Comparison of ENCODE assay signal across 12 mouse cellular contexts in the genomic region with DNA sequence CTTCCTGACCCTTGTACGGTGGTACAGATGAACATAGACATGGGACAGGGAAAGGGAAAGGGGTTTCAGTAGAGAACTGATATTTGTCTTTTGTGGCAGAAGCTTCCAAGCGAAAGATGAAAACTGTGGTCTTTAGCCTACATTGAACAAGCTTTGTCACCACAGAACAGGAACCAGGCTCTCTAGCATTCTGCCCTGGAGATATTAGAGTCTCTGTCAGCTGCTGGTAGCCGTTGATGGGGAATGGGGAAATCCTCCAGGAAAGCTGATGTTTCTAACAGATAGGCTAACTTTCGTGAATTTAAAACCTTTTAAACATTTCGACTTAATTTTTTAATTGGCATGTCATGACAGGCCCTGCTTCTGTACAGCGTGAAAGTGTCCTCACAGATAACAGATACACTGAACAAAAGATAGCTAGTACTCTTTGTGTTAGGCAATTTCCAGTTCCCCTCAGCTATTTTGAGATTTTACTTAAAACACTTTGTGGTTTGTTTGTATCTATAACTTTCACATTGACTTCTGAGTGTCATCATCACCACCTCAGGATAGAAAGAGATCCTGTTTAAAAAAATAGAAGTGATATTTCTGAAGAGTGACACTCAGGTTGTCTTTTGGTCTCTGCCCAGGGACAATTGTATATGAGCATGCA. TPM values are rescaled to one million over a fixed set of nuclear protein-coding genes. Genes with fewer than 3 reads are reported as not detected.
A peak's percentile ranks its signal among the peaks of the same experiment; 100 is the strongest.
DNase-seq lines count a peak whose midpoint lies in the region; ATAC-seq and TF ChIP-seq lines count a peak whose summit lies in the region.
"Had no signal": no experiment of that assay in that cellular context is flagged by ENCODE, and none has a peak within 500 bp of the region (broad histone marks: within the 10 kb centered on the region; RNA-seq: fewer than 3 reads in every experiment).

No protein-coding gene starts in this region.

- H3K27me3 ChIP-seq in liver, adult 2 months (ENCODE audit: control insufficient read depth, insufficient read depth, low read length): no peaks in the 10 kb centered on the region
- peaks cover 84% of the 10 kb centered on the region for H3K27me3 ChIP-seq in liver, embryonic 12.5 days (replicated peaks)
- no peaks in the 10 kb centered on the region for H3K27me3 ChIP-seq in splenic B cell, adult 2 months (ENCODE audit: control insufficient read depth, insufficient read depth, low read length, poor library complexity, severe bottlenecking)
- peaks cover 18% of the 10 kb centered on the region for H3K27me3 ChIP-seq in midbrain, embryonic 15.5 days (replicated peaks)

- no peak for DNase-seq in liver, adult 2 months (ENCODE audit: extremely low read depth, low read depth, low spot score)
- DNase-seq in liver: no peak
- DNase-seq in splenic B cell, adult 2 months (ENCODE audit: low read depth, low spot score): peak; percentile 41
- no peak for DNase-seq in kidney, postnatal 25 days
- DNase-seq in right cerebral cortex, adult 2 months (ENCODE audit: low spot score in 2 of 2): no peak
- DNase-seq: cerebellum, postnatal 14 days; gastrocnemius, postnatal 36 days; thymus, postnatal 4 days had no signal

- no peaks in the 10 kb centered on the region; the same call in 1 of the 2 replicates for H3K4me1 ChIP-seq in liver, adult 2 months (ENCODE audit: control insufficient read depth, insufficient read depth, low read length)
- peaks cover 38% of the 10 kb centered on the region for H3K4me1 ChIP-seq in liver, embryonic 12.5 days
- H3K4me1 ChIP-seq in midbrain, embryonic 15.5 days: peaks cover 7% of the 10 kb centered on the region; the same call in 1 of the 2 replicates

- no peaks in the 10 kb centered on the region for H3K9me3 ChIP-seq in liver, embryonic 12.5 days (replicated peaks)
- no peaks in the 10 kb centered on the region for H3K9me3 ChIP-seq in midbrain, embryonic 15.5 days

- no peak for TF ChIP-seq POLR2A in liver, adult 2 months (IDR thresholded peaks at IDR 0.05; ENCODE audit: extremely low read depth, insufficient read depth, low read length)

- H3K9ac ChIP-seq in liver, adult 2 months (ENCODE audit: low read depth, low read length): no peak overlapping the region
- no peak overlapping the region for H3K9ac ChIP-seq in liver, embryonic 12.5 days
- no peak overlapping the region for H3K9ac ChIP-seq in midbrain, embryonic 15.5 days
- H3K9ac ChIP-seq: liver, embryonic 14.5 days had no signal

- no peaks in the 10 kb centered on the region for H3K79me2 ChIP-seq in liver, adult 2 months (ENCODE audit: control insufficient read depth, insufficient read depth, low read length)

- TF ChIP-seq CTCF in liver, adult 2 months (IDR thresholded peaks at IDR 0.05; ENCODE audit: low read depth, low read length): no peak

- H3K4me2 ChIP-seq in liver, embryonic 12.5 days: no peak overlapping the region
- H3K4me2 ChIP-seq in midbrain, embryonic 15.5 days: no peak overlapping the region; the same call in 1 of the 2 replicates

- peak; percentile 33 for ATAC-seq in common myeloid progenitor, adult 5-6 weeks (replicated peaks; ENCODE audit: low read depth, poor library complexity, severe bottlenecking)
- no peak for ATAC-seq in liver, embryonic 12.5 days
- ATAC-seq in midbrain, embryonic 15.5 days (replicated peaks): no peak

- 58% methylated on average over 6 of the region's 6 CpGs for WGBS in liver, adult 2 months
- WGBS in liver, embryonic 12.5 days (ENCODE audit: insufficient replicate concordance): 14% methylated on average over 6 of the region's 6 CpGs
- WGBS in midbrain, embryonic 15.5 days: 71% methylated on average over 6 of the region's 6 CpGs

- H3K36me3 ChIP-seq in liver, adult 2 months (ENCODE audit: control insufficient read depth, insufficient read depth, low read length): no peaks in the 10 kb centered on the region
- H3K36me3 ChIP-seq in liver, embryonic 12.5 days: no peaks in the 10 kb centered on the region
- no peaks in the 10 kb centered on the region for H3K36me3 ChIP-seq in splenic B cell, adult 2 months (ENCODE audit: control insufficient read depth, insufficient read depth, low read length, poor library complexity, severe bottlenecking)
- H3K36me3 ChIP-seq in midbrain, embryonic 15.5 days (replicated peaks): no peaks in the 10 kb centered on the region

- no peak overlapping the region for H3K27ac ChIP-seq in liver, adult 2 months (replicated peaks; ENCODE audit: insufficient read depth, low read depth, low read length)
- no peak overlapping the region for H3K27ac ChIP-seq in liver, embryonic 12.5 days
- H3K27ac ChIP-seq in midbrain, embryonic 15.5 days: no peak overlapping the region
- H3K27ac ChIP-seq: liver, embryonic 14.5 days had no signal

- peak overlapping the region; percentile 10; the same call in 1 of the 2 replicates for H3K4me3 ChIP-seq in liver, adult 2 months (ENCODE audit: insufficient read depth, low read depth, low read length)
- H3K4me3 ChIP-seq in liver, embryonic 12.5 days: peak overlapping the region; percentile 56; the same call in 1 of the 2 replicates
- H3K4me3 ChIP-seq in midbrain, embryonic 15.5 days: no peak overlapping the region

RNA-seq across cellular contexts. Expression of a gene that starts 1.4 kb away (rescaled TPM):
- 2.1 and 3.7 TPM in 2 replicates for total RNA-seq in liver, adult 2 months (2014; rRNA removed)
- polyA plus RNA-seq in liver, adult 2 months (2012; rRNA removed): 1.5 TPM in 2 replicates
- total RNA-seq in common myeloid progenitor, adult 5-6 weeks (2017): 12.3 and 15.8 TPM in 2 replicates
- polyA plus RNA-seq in liver, embryonic 12.5 days (2016; fragmentation: Nextera tagmentation; extraction: Ambion mirVana): 33.1 and 36.4 TPM in 2 replicates
- polyA plus RNA-seq in midbrain, embryonic 15.5 days (2015; fragmentation: Nextera tagmentation; extraction: Ambion mirVana): 0.72 and 0.80 TPM in 2 replicates

RNA-seq across cellular contexts. Expression of a gene that starts 58.7 kb away (rescaled TPM):
- total RNA-seq in liver, adult 2 months (2014; rRNA removed): 0.65 and 0.67 TPM in 2 replicates
- 0.45 and 0.72 TPM in 2 replicates for polyA plus RNA-seq in liver, adult 2 months (2012; rRNA removed)
- total RNA-seq in common myeloid progenitor, adult 5-6 weeks (2017): 0.87 and 1.2 TPM in 2 replicates
- polyA plus RNA-seq in liver, embryonic 12.5 days (2016; fragmentation: Nextera tagmentation; extraction: Ambion mirVana): 1.5 and 3.5 TPM in 2 replicates
- polyA plus RNA-seq in midbrain, embryonic 15.5 days (2015; fragmentation: Nextera tagmentation; extraction: Ambion mirVana): 2.6 and 6.2 TPM in 2 replicates

RNA-seq across cellular contexts. Expression of a gene that starts 58.7 kb away (rescaled TPM):
- total RNA-seq in liver, adult 2 months (2014; rRNA removed): 12.9 and 13.3 TPM in 2 replicates
- 2.6 and 2.9 TPM in 2 replicates for polyA plus RNA-seq in liver, adult 2 months (2012; rRNA removed)
- 74.3 and 78.4 TPM in 2 replicates for total RNA-seq in common myeloid progenitor, adult 5-6 weeks (2017)
- polyA plus RNA-seq in liver, embryonic 12.5 days (2016; fragmentation: Nextera tagmentation; extraction: Ambion mirVana): 32.2 and 33.1 TPM in 2 replicates
- polyA plus RNA-seq in midbrain, embryonic 15.5 days (2015; fragmentation: Nextera tagmentation; extraction: Ambion mirVana): 34.7 and 41.4 TPM in 2 replicates

Comparison
In these comparisons a context has a peak if more than half of its experiments do, and no peak if none do; other contexts are left out.
1. RNA of a gene that starts 1.4 kb away (polyA plus RNA-seq): 33.1 to 36.4 TPM in liver, embryonic 12.5 days; 1.5 TPM in liver, adult 2 months and 0.72 to 0.80 TPM in midbrain, embryonic 15.5 days; every median in the first group is over 10 times any median in the second.